8 mouse cellular contexts compared by ENCODE assay signal in the genomic region with DNA sequence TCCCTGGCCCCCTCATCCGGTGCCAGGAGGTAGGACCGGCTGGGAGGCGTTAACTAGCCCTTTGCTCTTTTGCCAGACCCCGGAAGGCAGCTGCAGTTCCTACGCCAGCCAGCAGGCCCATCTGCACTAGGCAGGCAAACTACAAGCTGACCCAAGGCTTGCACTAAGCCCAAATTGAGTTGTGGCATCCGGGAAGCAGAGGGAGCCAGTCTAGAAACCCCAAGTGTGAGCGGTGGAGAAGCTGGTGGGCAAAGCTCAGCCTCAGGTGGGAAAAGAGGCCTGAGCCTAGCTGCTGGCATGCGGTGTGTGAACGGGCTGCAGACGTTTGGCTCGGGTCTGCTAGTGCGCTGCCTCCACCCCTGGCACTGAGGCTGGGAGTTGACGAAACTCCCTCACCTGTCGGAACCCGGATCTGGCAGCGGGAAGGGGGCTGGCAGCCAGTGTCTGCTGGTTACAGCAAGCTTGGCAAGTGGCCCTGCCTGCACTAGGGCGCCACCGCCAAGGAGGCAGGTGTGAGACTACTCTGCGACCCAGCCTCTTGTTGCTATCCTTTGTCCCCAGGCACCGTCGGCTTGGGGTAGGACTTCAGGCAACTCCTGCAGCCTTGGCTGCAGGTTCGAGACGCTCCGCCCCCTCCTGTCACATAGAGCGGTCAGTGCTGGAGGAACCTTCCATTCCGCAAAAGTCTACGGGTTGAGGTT. TPM values are rescaled to one million over a fixed set of nuclear protein-coding genes. Genes with fewer than 3 reads are reported as not detected.
A peak's percentile ranks its signal among the peaks of the same experiment; 100 is the strongest.
DNase-seq lines count a peak whose midpoint lies in the region; ATAC-seq and TF ChIP-seq lines count a peak whose summit lies in the region.

Gna14 (plus strand) TSS at position 232 of the 701 bp plus-strand sequence.

- TF ChIP-seq RAD21 in CH12.LX (IDR thresholded peaks at IDR 0.05; ENCODE audit: low read depth, low read length): peak; percentile 18

- peaks cover 0 to 5% of the 10 kb centered on the region in 2 experiments; a peak in 3 of 4 replicates for H3K4me1 ChIP-seq in CH12.LX (ENCODE audit: control insufficient read depth in 1 of 2, insufficient read depth in 2 of 2)
- H3K4me1 ChIP-seq in brown adipose tissue, adult 24 weeks (ENCODE audit: control insufficient read depth, insufficient read depth, insufficient read length, low read length): peaks cover 9% of the 10 kb centered on the region
- H3K4me1 ChIP-seq in heart, embryonic 15.5 days (replicated peaks): peaks cover 38% of the 10 kb centered on the region
- H3K4me1 ChIP-seq in lung, embryonic 15.5 days: peaks cover 49% of the 10 kb centered on the region
- peaks cover 25% of the 10 kb centered on the region for H3K4me1 ChIP-seq in neural tube, embryonic 15.5 days
- H3K4me1 ChIP-seq in thymus, adult 2 months (replicated peaks; ENCODE audit: control insufficient read depth, insufficient read depth, low read length): peaks cover 13% of the 10 kb centered on the region

- peak within 1 kb of the TSS in 2 of 3 experiments; percentile 15 to 48 for H3K4me3 ChIP-seq in CH12.LX (replicated peaks in 1 of 3; ENCODE audit: low read depth in 2 of 3, low read length in 2 of 3, poor library complexity in 1 of 3)
- H3K4me3 ChIP-seq in brown adipose tissue, adult 24 weeks (ENCODE audit: insufficient read depth, low read depth, low read length): peak within 1 kb of the TSS; percentile 40
- H3K4me3 ChIP-seq in heart, embryonic 15.5 days: peak within 1 kb of the TSS; percentile 53
- peak within 1 kb of the TSS; percentile 43 for H3K4me3 ChIP-seq in lung, embryonic 15.5 days
- H3K4me3 ChIP-seq in neural tube, embryonic 15.5 days (replicated peaks): peak within 1 kb of the TSS; percentile 36
- peak within 1 kb of the TSS; percentile 29 for H3K4me3 ChIP-seq in thymus, adult 2 months (ENCODE audit: control insufficient read depth, insufficient read depth, low read length)

- no peak within 1 kb of the TSS; the same call in 1 of the 2 replicates for H3K9ac ChIP-seq in CH12.LX (ENCODE audit: insufficient read depth, low read depth)
- peak within 1 kb of the TSS; percentile 49 for H3K9ac ChIP-seq in heart, embryonic 15.5 days
- peak within 1 kb of the TSS; percentile 35 for H3K9ac ChIP-seq in lung, embryonic 15.5 days
- peak within 1 kb of the TSS; percentile 5; the same call in 1 of the 2 replicates for H3K9ac ChIP-seq in neural tube, embryonic 15.5 days (replicated peaks)

- TF ChIP-seq POLR2A in CH12.LX (IDR thresholded peaks at IDR 0.05; ENCODE audit: low read depth, low read length): no peak
- TF ChIP-seq POLR2A in thymus, adult 2 months (IDR thresholded peaks at IDR 0.05; ENCODE audit: control insufficient read depth, extremely low read depth, insufficient read depth, low read length, poor library complexity): no peak

- H3K27ac ChIP-seq in CH12.LX (ENCODE audit: insufficient read depth, low read depth): no peak within 1 kb of the TSS
- no peak within 1 kb of the TSS for H3K27ac ChIP-seq in brown adipose tissue, adult 24 weeks (replicated peaks; ENCODE audit: low read depth, low read length)
- no peak within 1 kb of the TSS for H3K27ac ChIP-seq in heart, embryonic 15.5 days
- peak within 1 kb of the TSS; percentile 66 for H3K27ac ChIP-seq in lung, embryonic 15.5 days
- H3K27ac ChIP-seq in neural tube, embryonic 15.5 days (replicated peaks): no peak within 1 kb of the TSS
- no peak within 1 kb of the TSS for H3K27ac ChIP-seq in thymus, adult 2 months (ENCODE audit: control insufficient read depth, insufficient read depth, low read length)

- TF ChIP-seq CTCF in CH12.LX (conservative IDR thresholded peaks at IDR 0.05 in 1 of 2, IDR thresholded peaks at IDR 0.05 in 1 of 2; ENCODE audit: low read depth in 2 of 2, low read length in 2 of 2): peak in 1 of 2 experiments; percentile 64; a peak in 2 of 4 replicates
- TF ChIP-seq CTCF in thymus, adult 2 months (IDR thresholded peaks at IDR 0.05; ENCODE audit: borderline replicate concordance, control insufficient read depth, extremely low read depth, insufficient read depth, low read length, poor library complexity): peak; percentile 69; the same call in 1 of the 2 replicates

- in situ Hi-C loops in CH12.LX (cut with MboI; ENCODE audit: low pct_ligation_motif_present, low pct_unique_long_range_greater_than_20kb, low sequenced_read_pairs): no loop called here

- peak; percentile 38 for DNase-seq in CH12.LX (ENCODE audit: extremely low read depth)
- DNase-seq in kidney, postnatal 10 days: peak; percentile 88
- DNase-seq in thymus, adult 2 months: peak; percentile 69

- H3K4me2 ChIP-seq in CH12.LX (ENCODE audit: insufficient read depth, low read depth, poor library complexity, severe bottlenecking): peak within 1 kb of the TSS; percentile 95
- peak within 1 kb of the TSS; percentile 77 for H3K4me2 ChIP-seq in heart, embryonic 15.5 days
- H3K4me2 ChIP-seq in lung, embryonic 15.5 days: peak within 1 kb of the TSS; percentile 89
- H3K4me2 ChIP-seq in neural tube, embryonic 15.5 days: peak within 1 kb of the TSS; percentile 63

- H3K79me2 ChIP-seq in CH12.LX (replicated peaks; ENCODE audit: control insufficient read depth, extremely low read depth, insufficient read depth, poor library complexity, severe bottlenecking): no peaks in the 10 kb centered on the region

- H3K27me3 ChIP-seq in CH12.LX (replicated peaks): no peaks in the 10 kb centered on the region
- H3K27me3 ChIP-seq in heart, embryonic 15.5 days: peaks cover 29% of the 10 kb centered on the region
- no peaks in the 10 kb centered on the region for H3K27me3 ChIP-seq in lung, embryonic 15.5 days
- peaks cover 53% of the 10 kb centered on the region for H3K27me3 ChIP-seq in neural tube, embryonic 15.5 days (replicated peaks)
- no peaks in the 10 kb centered on the region; the same call in 1 of the 2 replicates for H3K27me3 ChIP-seq in thymus, adult 2 months (ENCODE audit: control insufficient read depth, insufficient read depth, low read length)

- no peaks in the 10 kb centered on the region for H3K36me3 ChIP-seq in CH12.LX (replicated peaks in 1 of 2; ENCODE audit: control insufficient read depth in 1 of 2, insufficient read depth in 1 of 2, low read length in 1 of 2)
- no peaks in the 10 kb centered on the region for H3K36me3 ChIP-seq in heart, embryonic 15.5 days
- no peaks in the 10 kb centered on the region for H3K36me3 ChIP-seq in lung, embryonic 15.5 days
- no peaks in the 10 kb centered on the region for H3K36me3 ChIP-seq in neural tube, embryonic 15.5 days
- H3K36me3 ChIP-seq in thymus, adult 2 months (ENCODE audit: control insufficient read depth, insufficient read depth, low read length): no peaks in the 10 kb centered on the region

- peak; percentile 76 for ATAC-seq in erythroid progenitor cell, adult 5-6 weeks (replicated peaks; ENCODE audit: low FRiP score, poor library complexity, severe bottlenecking)
- ATAC-seq in heart, embryonic 15.5 days (replicated peaks; ENCODE audit: insufficient number of reproducible peaks, insufficient read depth, low FRiP score, low read depth): no peak
- ATAC-seq in lung, embryonic 15.5 days (ENCODE audit: borderline replicate concordance, extremely low read depth, low FRiP score, low TSS enrichment): peak; percentile 66
- ATAC-seq in neural tube, embryonic 15.5 days (ENCODE audit: low FRiP score): peak; percentile 49; the same call in 1 of the 2 replicates

- TF ChIP-seq EP300 in CH12.LX (IDR thresholded peaks at IDR 0.05; ENCODE audit: low read length): no peak

- H3K9me3 ChIP-seq in CH12.LX (replicated peaks; ENCODE audit: low read length): no peaks in the 10 kb centered on the region
- H3K9me3 ChIP-seq in heart, embryonic 15.5 days (replicated peaks): no peaks in the 10 kb centered on the region
- H3K9me3 ChIP-seq in lung, embryonic 15.5 days: no peaks in the 10 kb centered on the region
- H3K9me3 ChIP-seq in neural tube, embryonic 15.5 days (replicated peaks): no peaks in the 10 kb centered on the region

- dilution Hi-C loops in CH12.LX (cut with MboI; ENCODE audit: extremely low pct_ligation_motif_present, extremely low pct_unique_long_range_greater_than_20kb, low sequenced_read_pairs): no loop called here

- under 1% methylated on average over 27 of the region's 27 CpGs for WGBS in heart, embryonic 15.5 days
- 1% methylated on average over 27 of the region's 27 CpGs for WGBS in lung, embryonic 15.5 days
- WGBS in neural tube, embryonic 15.5 days: 1% methylated on average over 27 of the region's 27 CpGs
- WGBS in thymus, adult 2 months: 1% methylated on average over 27 of the region's 27 CpGs

TF ChIP-seq in CH12.LX, 34 proteins besides CTCF, POLR2A, EP300 and RAD21 (continues in another document):
- no peak for TF ChIP-seq MXI1 (IDR thresholded peaks at IDR 0.05; ENCODE audit: low read depth, low read length)
- no peak for TF ChIP-seq BHLHE40 (IDR thresholded peaks at IDR 0.05; ENCODE audit: low read depth, low read length)
- no peak for TF ChIP-seq MEF2A (IDR thresholded peaks at IDR 0.05; ENCODE audit: borderline replicate concordance, low read depth, low read length)
- no peak for TF ChIP-seq IRF4 (IDR thresholded peaks at IDR 0.05; ENCODE audit: low read depth, low read length)
- TF ChIP-seq ZC3H11A (IDR thresholded peaks at IDR 0.05; ENCODE audit: low read depth, low read length): no peak
- TF ChIP-seq PAX5 (IDR thresholded peaks at IDR 0.05; ENCODE audit: low read length): no peak
- TF ChIP-seq RCOR1 (conservative IDR thresholded peaks at IDR 0.05; ENCODE audit: low read depth, low read length): no peak
- peak; percentile 25; the same call in 1 of the 2 replicates for TF ChIP-seq SMC3 (IDR thresholded peaks at IDR 0.05; ENCODE audit: low read depth, low read length)
- no peak for TF ChIP-seq GABPA (IDR thresholded peaks at IDR 0.05; ENCODE audit: insufficient replicate concordance, low read depth, low read length)
- TF ChIP-seq JUND (conservative IDR thresholded peaks at IDR 0.05; ENCODE audit: low read depth, low read length): no peak
- peak; percentile 77 for TF ChIP-seq ELF1 (IDR thresholded peaks at IDR 0.05; ENCODE audit: low read depth, low read length)
- TF ChIP-seq NRF1 (IDR thresholded peaks at IDR 0.05; ENCODE audit: low read depth, low read length): no peak

RNA-seq across cellular contexts. Expression of gene Gna14, which starts in this region (rescaled TPM):
- total RNA-seq in CH12.LX (2012; rRNA removed): 0.08 TPM in 1 of 2 replicates, not detected in the other
- not detected in 2 replicates for total RNA-seq in CH12.LX (2014; rRNA removed)
- polyA plus RNA-seq in CH12.LX (2012; ENCODE audit: insufficient read length, low read depth): not detected in 2 replicates
- not detected in 2 replicates for polyA plus RNA-seq in brown adipose tissue, adult 24 weeks (2012; ENCODE audit: insufficient read depth, insufficient read length, missing spikeins)
- 0.36 TPM in 1 of 2 replicates, not detected in the other for total RNA-seq in erythroid progenitor cell, adult 5-6 weeks (2015; ENCODE audit: low replicate concordance)
- 0.51 TPM in 1 of 2 replicates, not detected in the other for total RNA-seq in erythroid progenitor cell, adult 5-6 weeks (2017; ENCODE audit: low replicate concordance)
- 1.3 and 2.7 TPM in 2 replicates for polyA plus RNA-seq in heart, embryonic 15.5 days (2015; fragmentation: Nextera tagmentation; extraction: Ambion mirVana)
- 12.4 TPM in 2 replicates for polyA plus RNA-seq in lung, embryonic 15.5 days (2015; fragmentation: Nextera tagmentation; extraction: Ambion mirVana)
- 2.6 and 3.3 TPM in 2 replicates for polyA plus RNA-seq in neural tube, embryonic 15.5 days (2015; fragmentation: Nextera tagmentation; extraction: Ambion mirVana)
- 2.9 and 3.4 TPM in 2 replicates for polyA plus RNA-seq in thymus, adult 2 months (2012; rRNA removed)

Comparison
In these comparisons a context has a peak if more than half of its experiments do, and no peak if none do; other contexts are left out.
1. Peak in DNase-seq, H3K4me3 ChIP-seq and H3K4me2 ChIP-seq in CH12.LX; RNA of the gene not detected or under 1 TPM.
2. Peak in ATAC-seq in erythroid progenitor cell, adult 5-6 weeks; RNA of the gene not detected or under 1 TPM.
3. DNase-seq: peak in every context shown above with its lines; median percentile 88 in kidney, postnatal 10 days; 69 in thymus, adult 2 months; 38 in CH12.LX.